26 mouse cellular contexts compared by ENCODE assay signal in the genomic region with DNA sequence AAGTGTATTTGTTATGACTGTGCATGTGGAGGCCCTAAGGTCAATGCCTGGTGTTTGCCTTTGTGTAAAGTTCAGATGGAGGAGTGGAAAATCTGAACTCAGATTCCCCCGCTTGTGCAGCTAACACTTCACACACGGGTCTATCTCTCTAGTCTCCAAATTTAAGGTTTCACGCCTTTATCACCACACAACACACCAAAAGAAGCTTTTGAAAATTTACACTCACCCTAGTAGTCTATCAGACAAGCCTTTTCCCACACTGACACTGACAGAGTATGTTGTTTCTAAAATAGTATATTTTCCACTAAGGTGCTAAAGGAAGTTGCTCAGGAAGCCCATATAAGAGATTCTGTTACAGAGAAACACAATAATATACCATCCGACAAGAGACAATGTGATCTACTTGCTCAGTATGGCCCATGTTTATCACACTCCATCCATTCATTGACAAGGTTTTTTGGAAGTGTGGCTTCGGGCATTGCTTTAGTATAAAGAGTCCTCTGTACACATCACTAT.
"Had no signal": no experiment of that assay in that cellular context is flagged by ENCODE, and none has a peak within 500 bp of the region (broad histone marks: within the 10 kb centered on the region; RNA-seq: fewer than 3 reads in every experiment).

No protein-coding gene starts in this region.

- H3K4me3 ChIP-seq: gastrocnemius, adult 2 months; heart, adult 2 months; heart, embryonic 13.5 days; heart, embryonic 15.5 days; hindbrain, embryonic 13.5 days; hindbrain, embryonic 15.5 days; kidney, embryonic 15.5 days; limb, embryonic 13.5 days; limb, embryonic 15.5 days had no signal

- H3K27me3 ChIP-seq: heart, embryonic 13.5 days; heart, embryonic 15.5 days; hindbrain, embryonic 13.5 days; hindbrain, embryonic 15.5 days; kidney, embryonic 15.5 days; limb, embryonic 13.5 days; limb, embryonic 15.5 days had no signal

- H3K4me1 ChIP-seq: heart, embryonic 13.5 days; heart, embryonic 15.5 days; hindbrain, embryonic 13.5 days; hindbrain, embryonic 15.5 days; kidney, embryonic 15.5 days; limb, embryonic 13.5 days; limb, embryonic 15.5 days had no signal

- H3K9me3 ChIP-seq: heart, embryonic 13.5 days; heart, embryonic 15.5 days; hindbrain, embryonic 13.5 days; hindbrain, embryonic 15.5 days; kidney, embryonic 15.5 days; limb, embryonic 13.5 days; limb, embryonic 15.5 days had no signal

- H3K9ac ChIP-seq: heart, embryonic 13.5 days; heart, embryonic 15.5 days; hindbrain, embryonic 13.5 days; hindbrain, embryonic 15.5 days; kidney, embryonic 15.5 days; limb, embryonic 13.5 days; limb, embryonic 15.5 days had no signal

- DNase-seq: gastrocnemius, adult 2 months; gastrocnemius, postnatal 10 days; gastrocnemius, postnatal 25 days; heart, adult 11 months; heart, adult 2 months; heart, postnatal 14 days; heart, postnatal 36 days; kidney, adult 11 months; kidney, adult 2 months; kidney, adult 9 months; kidney, postnatal 14 days; kidney, postnatal 36 days; layer of hippocampus, adult 9-11 months; layer of hippocampus, postnatal 36 days; left cerebral cortex, postnatal 4 days had no signal

- H3K36me3 ChIP-seq: heart, embryonic 13.5 days; heart, embryonic 15.5 days; hindbrain, embryonic 13.5 days; hindbrain, embryonic 15.5 days; kidney, embryonic 15.5 days; limb, embryonic 13.5 days; limb, embryonic 15.5 days had no signal

- H3K27ac ChIP-seq: gastrocnemius, adult 2 months; heart, adult 2 months; heart, embryonic 13.5 days; heart, embryonic 15.5 days; hindbrain, embryonic 13.5 days; hindbrain, embryonic 15.5 days; hindbrain, postnatal 0 days; kidney, embryonic 15.5 days; kidney, postnatal 0 days; limb, embryonic 13.5 days; limb, embryonic 15.5 days had no signal

- H3K4me2 ChIP-seq: heart, embryonic 11.5 days; heart, embryonic 13.5 days; heart, embryonic 15.5 days; hindbrain, embryonic 13.5 days; hindbrain, embryonic 15.5 days; kidney, embryonic 15.5 days; limb, embryonic 13.5 days; limb, embryonic 15.5 days had no signal

- ATAC-seq: hindbrain, postnatal 0 days; intestine, embryonic 16.5 days had no signal
